Mouse (Mus musculus): ENCODE results near the gene Itpr3. TPM values are rescaled to one million over a fixed set of nuclear protein-coding genes. Genes with fewer than 3 reads are reported as not detected.

The Itpr3 gene
- polyA plus RNA-seq, 1 experiment from 2014 or later, result 0.84 TPM

GRCm38 (mm10) chr17:27061727-27062126 lies 4.6 kb downstream of the Itpr3 start:
- H3K27ac ChIP-seq (ENCODE audit: low read depth, low read length), result no peak overlapping the region

GRCm38 (mm10) chr17:27062684-27063083 lies 5.6 kb downstream of the Itpr3 start:
- no peak overlapping the region for H3K27ac ChIP-seq (ENCODE audit: low read depth, low read length)
- peaks cover 17% of the 10 kb centered on the region for H3K27me3 ChIP-seq (replicated peaks; ENCODE audit: control insufficient read depth, insufficient read depth, low read length)
- no peak for ATAC-seq
- H3K4me1 ChIP-seq (ENCODE audit: control insufficient read depth, insufficient read depth, low read depth, low read length), result no peaks in the 10 kb centered on the region; the same call in 1 of the 2 replicates
- H3K4me2 ChIP-seq (ENCODE audit: low read length), result no peak overlapping the region
- H3K4me3 ChIP-seq (ENCODE audit: low read length), result no peak overlapping the region
- no peak overlapping the region for H3K9ac ChIP-seq (ENCODE audit: low read depth, low read length)
- H3K36me3 ChIP-seq (ENCODE audit: control insufficient read depth, insufficient read depth, low read length), result no peaks in the 10 kb centered on the region
- H3K9me3 ChIP-seq (ENCODE audit: control insufficient read depth, low read length), result no peaks in the 10 kb centered on the region
- WGBS, result 92% methylated on average over 7 of the region's 7 CpGs

More at GRCm38 (mm10) chr17:27061727-27062126, 4.6 kb downstream of the Itpr3 start:
- H3K27me3 ChIP-seq (replicated peaks; ENCODE audit: control insufficient read depth, insufficient read depth, low read length), result peaks cover 25% of the 10 kb centered on the region
- H3K9ac ChIP-seq (ENCODE audit: low read depth, low read length), result no peak overlapping the region
- ATAC-seq, result no peak
- H3K4me2 ChIP-seq (ENCODE audit: low read length), result no peak overlapping the region
- no peaks in the 10 kb centered on the region for H3K9me3 ChIP-seq (ENCODE audit: control insufficient read depth, low read length)
- no peak overlapping the region for H3K4me3 ChIP-seq (ENCODE audit: low read length)
- peaks cover 9% of the 10 kb centered on the region; the same call in 1 of the 2 replicates for H3K4me1 ChIP-seq (ENCODE audit: control insufficient read depth, insufficient read depth, low read depth, low read length)
- 90% methylated on average over 3 of the region's 3 CpGs for WGBS
- H3K36me3 ChIP-seq (ENCODE audit: control insufficient read depth, insufficient read depth, low read length), result no peaks in the 10 kb centered on the region

- Histone ChIP-seq H3K27ac (ENCODE audit: low read depth, low read length) (no peak overlapping the region), H3K9me3 (ENCODE audit: control insufficient read depth, low read length) (no peaks in the 10 kb centered on the region), H3K4me2 (ENCODE audit: low read length) (no peak overlapping the region), H3K4me3 (ENCODE audit: low read length) (no peak overlapping the region), H3K27me3 (replicated peaks; ENCODE audit: control insufficient read depth, insufficient read depth, low read length) (peaks cover 8% of the 10 kb centered on the region), H3K36me3 (ENCODE audit: control insufficient read depth, insufficient read depth, low read length) (no peaks in the 10 kb centered on the region), H3K4me1 (ENCODE audit: control insufficient read depth, insufficient read depth, low read depth, low read length) (no peaks in the 10 kb centered on the region), H3K9ac (ENCODE audit: low read depth, low read length) (no peak overlapping the region)
- WGBS, result 56% methylated on average over 6 of the region's 6 CpGs
- no peak for ATAC-seq
Observed at GRCm38 (mm10) chr17:27063717-27064116, 6.6 kb downstream of the Itpr3 start.

GRCm38 (mm10) chr17:27064195-27064594 lies 7.1 kb downstream of the Itpr3 start:
- 78% methylated on average over 2 of the region's 2 CpGs for WGBS
- Histone ChIP-seq H3K36me3 (ENCODE audit: control insufficient read depth, insufficient read depth, low read length) (no peaks in the 10 kb centered on the region), H3K4me1 (ENCODE audit: control insufficient read depth, insufficient read depth, low read depth, low read length) (no peaks in the 10 kb centered on the region), H3K27me3 (replicated peaks; ENCODE audit: control insufficient read depth, insufficient read depth, low read length) (peaks cover 4% of the 10 kb centered on the region; the same call in 1 of the 2 replicates), H3K9me3 (ENCODE audit: control insufficient read depth, low read length) (no peaks in the 10 kb centered on the region), H3K27ac (ENCODE audit: low read depth, low read length) (no peak overlapping the region), H3K4me3 (ENCODE audit: low read length) (no peak overlapping the region), H3K9ac (ENCODE audit: low read depth, low read length) (no peak overlapping the region), H3K4me2 (ENCODE audit: low read length) (no peak overlapping the region)
- ATAC-seq, result no peak

GRCm38 (mm10) chr17:27066065-27066464 lies 9.0 kb downstream of the Itpr3 start:
- Histone ChIP-seq H3K36me3 (ENCODE audit: control insufficient read depth, insufficient read depth, low read length) (no peaks in the 10 kb centered on the region), H3K27ac (ENCODE audit: low read depth, low read length) (no peak overlapping the region), H3K4me1 (ENCODE audit: control insufficient read depth, insufficient read depth, low read depth, low read length) (no peaks in the 10 kb centered on the region), H3K9ac (ENCODE audit: low read depth, low read length) (no peak overlapping the region), H3K4me3 (ENCODE audit: low read length) (no peak overlapping the region), H3K4me2 (ENCODE audit: low read length) (no peak overlapping the region), H3K9me3 (ENCODE audit: control insufficient read depth, low read length) (no peaks in the 10 kb centered on the region), H3K27me3 (replicated peaks; ENCODE audit: control insufficient read depth, insufficient read depth, low read length) (no peaks in the 10 kb centered on the region)
- 91% methylated on average over 7 of the region's 7 CpGs for WGBS
- ATAC-seq, result no peak

GRCm38 (mm10) chr17:27069071-27069470 lies 12.0 kb downstream of the Itpr3 start:
- no peaks in the 10 kb centered on the region for H3K36me3 ChIP-seq (ENCODE audit: control insufficient read depth, insufficient read depth, low read length)
- no peak overlapping the region for H3K4me2 ChIP-seq (ENCODE audit: low read length)
- H3K9me3 ChIP-seq (ENCODE audit: control insufficient read depth, low read length), result no peaks in the 10 kb centered on the region
- H3K27ac ChIP-seq (ENCODE audit: low read depth, low read length), result no peak overlapping the region
- H3K27me3 ChIP-seq (replicated peaks; ENCODE audit: control insufficient read depth, insufficient read depth, low read length), result no peaks in the 10 kb centered on the region
- 79% methylated on average over 3 of the region's 5 CpGs for WGBS
- no peak for ATAC-seq
- H3K4me1 ChIP-seq (ENCODE audit: control insufficient read depth, insufficient read depth, low read depth, low read length), result no peaks in the 10 kb centered on the region; the same call in 1 of the 2 replicates
- no peak overlapping the region for H3K4me3 ChIP-seq (ENCODE audit: low read length)
- H3K9ac ChIP-seq (ENCODE audit: low read depth, low read length), result no peak overlapping the region

GRCm38 (mm10) chr17:27070913-27071312 lies 13.8 kb downstream of the Itpr3 start:
- Histone ChIP-seq H3K4me3 (ENCODE audit: low read length) (no peak overlapping the region), H3K9me3 (ENCODE audit: control insufficient read depth, low read length) (no peaks in the 10 kb centered on the region), H3K27me3 (replicated peaks; ENCODE audit: control insufficient read depth, insufficient read depth, low read length) (no peaks in the 10 kb centered on the region), H3K4me2 (ENCODE audit: low read length) (no peak overlapping the region), H3K27ac (ENCODE audit: low read depth, low read length) (no peak overlapping the region), H3K9ac (ENCODE audit: low read depth, low read length) (no peak overlapping the region), H3K36me3 (ENCODE audit: control insufficient read depth, insufficient read depth, low read length) (no peaks in the 10 kb centered on the region), H3K4me1 (ENCODE audit: control insufficient read depth, insufficient read depth, low read depth, low read length) (no peaks in the 10 kb centered on the region; the same call in 1 of the 2 replicates)
- WGBS, result 92% methylated on average over 7 of the region's 7 CpGs
- ATAC-seq, result no peak

- no peak for ATAC-seq
- no peaks in the 10 kb centered on the region for H3K36me3 ChIP-seq (ENCODE audit: control insufficient read depth, insufficient read depth, low read length)
- H3K4me2 ChIP-seq (ENCODE audit: low read length), result no peak overlapping the region
- 41% methylated on average over 6 of the region's 6 CpGs for WGBS
- no peaks in the 10 kb centered on the region for H3K9me3 ChIP-seq (ENCODE audit: control insufficient read depth, low read length)
- no peak overlapping the region for H3K9ac ChIP-seq (ENCODE audit: low read depth, low read length)
- H3K27me3 ChIP-seq (replicated peaks; ENCODE audit: control insufficient read depth, insufficient read depth, low read length), result no peaks in the 10 kb centered on the region
- no peaks in the 10 kb centered on the region; the same call in 1 of the 2 replicates for H3K4me1 ChIP-seq (ENCODE audit: control insufficient read depth, insufficient read depth, low read depth, low read length)
- H3K4me3 ChIP-seq (ENCODE audit: low read length), result no peak overlapping the region
- H3K27ac ChIP-seq (ENCODE audit: low read depth, low read length), result no peak overlapping the region
Observed at GRCm38 (mm10) chr17:27071630-27072029, 14.5 kb downstream of the Itpr3 start.

- 94% methylated on average over 8 of the region's 8 CpGs for WGBS
- Histone ChIP-seq H3K4me3 (ENCODE audit: low read length) (no peak overlapping the region), H3K4me2 (ENCODE audit: low read length) (no peak overlapping the region), H3K9ac (ENCODE audit: low read depth, low read length) (no peak overlapping the region), H3K4me1 (ENCODE audit: control insufficient read depth, insufficient read depth, low read depth, low read length) (no peaks in the 10 kb centered on the region; the same call in 1 of the 2 replicates), H3K36me3 (ENCODE audit: control insufficient read depth, insufficient read depth, low read length) (no peaks in the 10 kb centered on the region), H3K27ac (ENCODE audit: low read depth, low read length) (no peak overlapping the region), H3K27me3 (replicated peaks; ENCODE audit: control insufficient read depth, insufficient read depth, low read length) (no peaks in the 10 kb centered on the region), H3K9me3 (ENCODE audit: control insufficient read depth, low read length) (no peaks in the 10 kb centered on the region)
- ATAC-seq, result no peak
Observed at GRCm38 (mm10) chr17:27072363-27072762, 15.3 kb downstream of the Itpr3 start.

- H3K27me3 ChIP-seq (replicated peaks; ENCODE audit: control insufficient read depth, insufficient read depth, low read length), result no peaks in the 10 kb centered on the region
- H3K9ac ChIP-seq (ENCODE audit: low read depth, low read length), result no peak overlapping the region
- no peak for ATAC-seq
- no peak overlapping the region for H3K27ac ChIP-seq (ENCODE audit: low read depth, low read length)
- 67% methylated on average over 5 of the region's 5 CpGs for WGBS
- no peaks in the 10 kb centered on the region for H3K9me3 ChIP-seq (ENCODE audit: control insufficient read depth, low read length)
- H3K4me3 ChIP-seq (ENCODE audit: low read length), result no peak overlapping the region
- H3K36me3 ChIP-seq (ENCODE audit: control insufficient read depth, insufficient read depth, low read length), result no peaks in the 10 kb centered on the region
- no peak overlapping the region for H3K4me2 ChIP-seq (ENCODE audit: low read length)
- H3K4me1 ChIP-seq (ENCODE audit: control insufficient read depth, insufficient read depth, low read depth, low read length), result no peaks in the 10 kb centered on the region; the same call in 1 of the 2 replicates
Observed at GRCm38 (mm10) chr17:27073126-27073525, 16.0 kb downstream of the Itpr3 start.
